Mouse (Mus musculus) c-Kit-positive CD71-positive TER-119-positive erythroid progenitor cells, embryonic 14.5 days (primary cell): ENCODE data around the gene Kdsr.

Source experiments
- DNase-seq: peaks from one replicate; pipeline ENCODE4 v3.0.0-alpha.2; 2013; ENCODE audit warnings: low spot score

Kdsr gene

GRCm38 (mm10) chr1:106692599-106692998, 66.9 kb downstream of the Kdsr start:
- DNase-seq = peak; percentile 20

- DNase-seq = no peak
Measured at GRCm38 (mm10) chr1:106690887-106691286, 68.6 kb downstream of the Kdsr start.

GRCm38 (mm10) chr1:106688161-106688516, 71.4 kb downstream of the Kdsr start:
- DNase-seq = no peak

GRCm38 (mm10) chr1:106687435-106688160, 71.9 kb downstream of the Kdsr start:
- no peak for DNase-seq

GRCm38 (mm10) chr1:106685702-106686101, 73.8 kb downstream of the Kdsr start:
- DNase-seq = no peak

DNA sequence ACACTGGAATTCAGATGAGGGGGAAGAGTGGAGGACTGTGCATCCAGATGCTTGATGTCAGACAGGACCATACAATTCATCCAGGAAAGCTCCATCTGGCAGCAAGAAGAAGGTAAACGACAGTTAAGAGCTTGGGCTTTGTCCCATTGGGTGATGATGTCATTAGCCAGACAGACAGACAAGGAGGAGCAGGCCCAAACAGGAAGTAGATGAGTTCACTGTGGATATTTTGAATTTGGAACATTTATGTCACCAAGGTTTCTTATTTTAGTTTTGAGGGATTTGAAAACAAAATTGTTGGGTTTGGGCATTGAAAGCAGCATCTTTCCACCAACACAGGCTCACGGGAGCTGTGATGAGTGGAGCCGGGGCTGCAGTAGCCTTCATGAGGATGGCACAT, 75.0 kb downstream of the Kdsr start:
- DNase-seq = no peak

DNA sequence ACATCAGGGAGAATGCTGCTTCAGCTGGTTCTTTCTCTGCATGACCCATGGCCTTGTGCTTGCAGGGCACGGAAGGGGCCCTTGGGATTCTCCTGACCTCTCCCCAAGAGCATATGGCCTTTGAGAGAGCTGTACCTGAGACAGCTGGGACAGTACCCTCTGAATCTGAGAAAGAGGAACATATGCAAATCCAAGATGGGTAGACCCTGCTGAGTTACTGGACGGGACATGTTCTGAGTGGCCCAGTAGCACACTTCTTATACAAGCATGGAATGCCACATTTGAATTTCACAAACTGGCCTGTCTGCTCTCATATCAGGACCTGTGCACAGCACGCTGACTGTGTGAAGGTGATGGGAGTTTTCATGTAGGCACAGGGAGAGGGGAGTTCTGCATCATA, 76.7 kb downstream of the Kdsr start:
- no peak for DNase-seq

DNA sequence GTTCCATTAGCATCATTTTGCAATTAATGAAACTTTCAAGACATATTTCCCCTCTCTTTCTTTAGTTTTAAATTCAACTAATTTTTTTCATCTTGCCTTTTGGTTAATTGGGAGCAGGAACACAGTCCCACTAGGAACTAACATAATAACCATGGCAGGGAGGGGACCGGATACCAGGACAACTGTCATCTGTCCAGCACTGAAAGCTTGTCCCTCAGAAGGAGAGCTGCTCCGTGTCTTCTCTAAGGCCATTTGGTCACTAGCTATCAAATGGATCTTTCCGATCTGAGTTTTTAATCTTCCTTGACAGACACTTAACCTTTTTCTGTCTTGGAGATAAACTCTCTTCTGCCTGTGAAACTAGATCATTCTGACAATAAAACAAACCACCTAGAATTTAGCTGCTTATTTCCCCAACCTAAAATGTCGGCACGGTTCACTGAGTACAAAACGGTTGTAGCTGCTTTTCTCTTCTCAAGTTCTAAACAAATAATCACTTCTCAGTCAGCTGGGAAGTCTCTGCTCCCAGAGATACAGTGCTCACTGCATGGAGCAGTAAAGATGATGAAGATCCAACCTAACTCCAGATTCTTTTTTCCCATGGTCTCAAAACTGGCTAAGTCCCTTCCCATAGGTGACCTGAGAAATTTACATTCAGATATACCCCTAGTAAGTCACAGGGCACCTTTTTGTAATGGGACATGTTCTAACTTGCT, 79.6 kb downstream of the Kdsr start:
- no peak for DNase-seq

DNA sequence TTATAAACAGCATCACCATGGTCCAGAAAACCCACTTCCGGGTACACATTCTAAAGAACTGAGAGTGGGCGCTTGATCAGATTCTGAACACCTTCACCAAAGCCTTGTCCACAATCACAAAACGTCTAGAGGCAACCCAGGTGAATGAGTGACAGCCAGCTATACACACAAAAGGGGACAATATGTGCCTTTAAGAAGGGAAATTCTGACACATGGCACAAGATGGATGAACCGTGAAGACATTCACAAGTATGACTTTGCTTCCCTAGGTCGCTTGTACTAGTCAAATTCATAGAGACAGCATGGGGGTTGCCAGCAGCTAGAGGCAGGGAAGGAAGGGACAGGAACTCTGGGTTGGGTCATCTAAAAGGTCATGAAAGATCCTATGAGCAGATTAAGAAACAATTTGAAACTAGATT, 81.5 kb downstream of the Kdsr start:
- no peak for DNase-seq
